Mouse (Mus musculus) stomach, postnatal 0 days (tissue): Measurements from ENCODE around the gene Stk38.

Experiments used
- CTCF ChIP-seq: IDR thresholded peaks from 2 replicates; pipeline ENCODE4 v1.5.1; 2016; ENCODE audit warnings: antibody characterized with exemption, low read depth, mild to moderate bottlenecking, moderate library complexity
- EP300 ChIP-seq: optimal IDR thresholded peaks from 2 replicates; pipeline ENCODE3; 2016; ENCODE audit warnings: antibody characterized with exemption

- TF ChIP-seq CTCF (no peak), EP300 (no peak)
Observed at GRCm38 (mm10) chr17:28961596-28961995, 46.2 kb downstream of the Stk38 start.
